Mouse (Mus musculus) frontal cortex, postnatal 25 days (tissue): ENCODE measurements around the gene Irf2bp2.

Experiments used
- DNase-seq, 2 experiments: peaks; one replicate each; pipeline ENCODE4 v3.0.0; 2022; ENCODE audit warnings: low spot score in 2 of 2

Gene Irf2bp2

GRCm38 (mm10) chr8:126593889-126594480 lies at the start of gene Irf2bp2:
Gene Irf2bp2, minus strand, starts transcription at chr8:126593986.
- DNase-seq: peak; percentile 77 to 78

- no peak for DNase-seq
Measured at GRCm38 (mm10) chr8:126642665-126643064, 48.9 kb upstream of the Irf2bp2 start.

- DNase-seq: no peak
Measured at GRCm38 (mm10) chr8:126641568-126642295, 47.9 kb upstream of the Irf2bp2 start.

- no peak for DNase-seq
Measured at GRCm38 (mm10) chr8:126639161-126639560, 45.4 kb upstream of the Irf2bp2 start.

GRCm38 (mm10) chr8:126638027-126638426 lies 44.2 kb upstream of the Irf2bp2 start:
- no peak for DNase-seq

GRCm38 (mm10) chr8:126634541-126635048 lies 40.8 kb upstream of the Irf2bp2 start:
- no peak for DNase-seq

- DNase-seq: no peak
Measured at GRCm38 (mm10) chr8:126628616-126629015, 34.8 kb upstream of the Irf2bp2 start.

GRCm38 (mm10) chr8:126626415-126626814 lies 32.6 kb upstream of the Irf2bp2 start:
- no peak for DNase-seq

- no peak for DNase-seq
Measured at GRCm38 (mm10) chr8:126622111-126622795, 28.5 kb upstream of the Irf2bp2 start.

GRCm38 (mm10) chr8:126620721-126621120 lies 26.9 kb upstream of the Irf2bp2 start:
- no peak for DNase-seq

- no peak for DNase-seq
Measured at GRCm38 (mm10) chr8:126619487-126619886, 25.7 kb upstream of the Irf2bp2 start.

- DNase-seq: no peak
Measured at GRCm38 (mm10) chr8:126617665-126618064, 23.9 kb upstream of the Irf2bp2 start.

- DNase-seq: no peak
Measured at GRCm38 (mm10) chr8:126616736-126617135, 22.9 kb upstream of the Irf2bp2 start.

- DNase-seq: no peak
Measured at GRCm38 (mm10) chr8:126615765-126616164, 22.0 kb upstream of the Irf2bp2 start.

- no peak for DNase-seq
Measured at GRCm38 (mm10) chr8:126614740-126615132, 20.9 kb upstream of the Irf2bp2 start.

- no peak for DNase-seq
Measured at GRCm38 (mm10) chr8:126614062-126614739, 20.4 kb upstream of the Irf2bp2 start.

- no peak for DNase-seq
Measured at GRCm38 (mm10) chr8:126613143-126613542, 19.4 kb upstream of the Irf2bp2 start.

- no peak for DNase-seq
Measured at GRCm38 (mm10) chr8:126612739-126613138, 19.0 kb upstream of the Irf2bp2 start.

GRCm38 (mm10) chr8:126610713-126611112 lies 16.9 kb upstream of the Irf2bp2 start:
- DNase-seq: no peak

GRCm38 (mm10) chr8:126609556-126610263 lies 15.9 kb upstream of the Irf2bp2 start:
- no peak for DNase-seq

- DNase-seq: no peak
Measured at GRCm38 (mm10) chr8:126603241-126603947, 9.6 kb upstream of the Irf2bp2 start.
